Mouse (Mus musculus) hindbrain, embryonic 16.5 days (tissue): ENCODE measurements around the gene Rapgef1. TPM values are rescaled to one million over a fixed set of nuclear protein-coding genes. Genes with fewer than 3 reads are reported as not detected.
"Not testable (repeated sequence)": the region's sequence is repeated elsewhere in the genome, so short reads cannot be mapped to it uniquely, and the experiment has no call there.

Experiments
- ATAC-seq: fragments of 200-750 bp; cut with Nextera tagmentation; 2 replicates; pipeline ENCODE4 v1.8.0; 2017; ENCODE audit warnings: moderate TSS enrichment, moderate library complexity
- H3K27ac ChIP-seq: fragments of 300-500 bp; sonication (generic); 2 replicates; pipeline ENCODE4 v1.5.1; 2014; ENCODE audit warnings: low read depth, mild to moderate bottlenecking, control low read depth, low read length, moderate library complexity
- H3K27me3 ChIP-seq: fragments of 300-500 bp; sonication (generic); replicated peaks from 2 replicates; pipeline ENCODE4 v1.6.1; 2014; ENCODE audit warnings: low read length; ENCODE audit not compliant: control insufficient read depth, insufficient read depth
- H3K36me3 ChIP-seq: fragments of 300-500 bp; sonication (generic); 2 replicates; pipeline ENCODE4 v1.6.1; 2014; ENCODE audit warnings: mild to moderate bottlenecking, low read length, moderate library complexity, mixed read lengths; ENCODE audit not compliant: control insufficient read depth, insufficient read depth
- H3K4me1 ChIP-seq: fragments of 300-500 bp; sonication (generic); 2 replicates; pipeline ENCODE4 v1.6.1; 2014; ENCODE audit warnings: low read depth, low read length; ENCODE audit not compliant: control insufficient read depth, insufficient read depth
- H3K4me2 ChIP-seq: fragments of 300-500 bp; sonication (generic); 2 replicates; pipeline ENCODE4 v1.6.1; 2014; ENCODE audit warnings: mild to moderate bottlenecking, low read length, control low read depth, moderate library complexity
- H3K4me3 ChIP-seq: fragments of 300-500 bp; sonication (generic); 2 replicates; pipeline ENCODE4 v1.5.1; 2014; ENCODE audit warnings: mild to moderate bottlenecking, low read length, control low read depth, moderate library complexity
- H3K9ac ChIP-seq: fragments of 300-500 bp; sonication (generic); 2 replicates; pipeline ENCODE4 v1.6.1; 2014; ENCODE audit warnings: low read depth, mild to moderate bottlenecking, control low read depth, low read length, moderate library complexity
- H3K9me3 ChIP-seq: fragments of 300-500 bp; sonication (generic); 2 replicates; pipeline ENCODE4 v1.6.1; 2014; ENCODE audit warnings: mild to moderate bottlenecking, low read length, moderate library complexity; ENCODE audit not compliant: control insufficient read depth
- WGBS: fragments of 180-500 bp; shearing (Covaris S2); extraction: QIAGEN DNeasy Blood & Tissue Kit; methylation state at CpG from one replicate; pipeline ENCODE4 v1.1.7; 2014; 5-methylcytosine and 5-hydroxymethylcytosine counted together
- polyA plus RNA-seq: library from polyadenylated mRNA; unstranded; fragments of >200 nt; fragmentation: Nextera tagmentation; extraction: Ambion mirVana; gene quantifications from 2 replicates; pipeline ENCODE4 v1.2.1, GENCODE M21; 2015

Rapgef1 gene
- polyA plus RNA-seq, 1 experiment from 2014 or later: 14.8 TPM

DNA sequence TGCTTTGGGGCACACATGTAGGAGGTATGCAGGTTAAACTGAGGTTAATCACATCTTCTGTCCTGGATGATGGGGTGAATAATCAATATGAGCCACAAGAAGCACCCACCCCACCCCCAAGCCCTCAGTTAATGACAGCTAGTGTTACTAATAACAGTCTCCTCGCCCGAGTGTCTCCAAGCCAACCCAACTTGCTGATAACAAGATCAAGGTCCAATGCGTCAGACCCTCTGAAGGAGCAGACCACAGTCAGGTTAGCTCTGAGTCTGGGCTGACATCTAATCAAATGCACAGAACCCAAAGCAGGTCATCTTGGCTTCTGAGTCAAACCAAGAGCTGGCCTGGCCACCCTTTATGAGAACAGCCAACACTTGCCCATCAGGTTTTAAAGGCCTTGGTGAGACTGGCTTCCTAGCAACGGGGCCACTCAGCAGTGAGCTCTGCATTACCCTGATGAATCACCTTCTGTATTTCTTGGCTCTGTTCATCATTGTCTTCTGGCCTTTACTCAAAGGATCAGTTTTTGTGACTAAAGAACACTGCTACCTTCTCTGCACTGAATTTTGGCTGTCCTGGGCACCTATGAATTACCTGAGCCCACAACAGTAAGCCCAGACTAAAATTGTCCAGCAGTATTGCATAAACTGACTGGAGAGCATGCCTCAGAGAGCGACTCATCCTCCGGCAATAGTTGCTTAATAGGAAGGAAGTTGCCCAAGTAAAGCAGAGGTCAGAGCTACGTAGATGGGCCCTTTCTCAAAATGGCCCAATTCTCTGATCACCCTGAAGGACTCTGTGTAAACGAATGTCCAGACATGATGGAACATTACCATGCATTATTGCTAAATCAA lies 152.3 kb downstream of the Rapgef1 start:
- WGBS: 90% methylated on average over 8 of the region's 8 CpGs

DNA sequence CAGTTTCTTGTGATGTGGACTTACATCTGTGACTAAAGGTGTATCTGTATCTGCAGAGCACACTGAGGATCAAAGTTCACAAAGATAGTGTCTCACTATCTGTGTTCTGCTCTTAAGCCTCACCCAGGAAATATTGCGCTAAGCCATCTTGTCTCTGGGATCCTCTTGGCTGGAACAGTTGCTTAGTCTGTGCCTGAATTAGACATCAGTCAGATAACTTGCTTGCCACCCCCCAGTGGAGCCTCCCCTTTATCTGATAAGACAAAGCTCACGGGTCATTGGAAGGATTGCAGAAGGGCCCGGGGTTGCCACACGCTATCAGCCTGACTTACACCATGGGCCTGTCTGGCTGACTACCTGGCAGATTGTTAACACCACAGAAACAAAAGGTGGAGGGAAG lies 153.8 kb downstream of the Rapgef1 start:
- H3K4me1 ChIP-seq: no peaks in the 10 kb centered on the region
- H3K9ac ChIP-seq: no peak overlapping the region
- no peaks in the 10 kb centered on the region for H3K27me3 ChIP-seq
- no peaks in the 10 kb centered on the region for H3K9me3 ChIP-seq
- WGBS: 100% methylated on average over 4 of the region's 4 CpGs
- H3K4me3 ChIP-seq: no peak overlapping the region
- H3K36me3 ChIP-seq: peaks cover 24% of the 10 kb centered on the region
- ATAC-seq: no peak
- no peak overlapping the region for H3K27ac ChIP-seq
- H3K4me2 ChIP-seq: no peak overlapping the region

More for the DNA sequence above, 152.3 kb downstream of the Rapgef1 start:
- no peak overlapping the region for H3K9ac ChIP-seq
- H3K4me3 ChIP-seq: no peak overlapping the region
- H3K4me2 ChIP-seq: no peak overlapping the region
- no peaks in the 10 kb centered on the region for H3K9me3 ChIP-seq
- peaks cover 10% of the 10 kb centered on the region for H3K36me3 ChIP-seq
- no peak overlapping the region for H3K27ac ChIP-seq
- no peaks in the 10 kb centered on the region for H3K27me3 ChIP-seq
- ATAC-seq: no peak
- no peaks in the 10 kb centered on the region for H3K4me1 ChIP-seq

- H3K27ac ChIP-seq, H3K27me3 ChIP-seq, ATAC-seq, H3K4me1 ChIP-seq, H3K4me2 ChIP-seq, H3K4me3 ChIP-seq, H3K9ac ChIP-seq, H3K9me3 ChIP-seq: not testable (repeated sequence)
- peaks cover 60% of the 10 kb centered on the region for H3K36me3 ChIP-seq
- 95% methylated on average over 2 of the region's 2 CpGs for WGBS
Measured at GRCm38 (mm10) chr2:29781256-29781655, 161.7 kb downstream of the Rapgef1 start.

- Histone ChIP-seq H3K36me3 (peaks cover 37% of the 10 kb centered on the region), H3K4me1 (peaks cover 14% of the 10 kb centered on the region), H3K27ac (no peak overlapping the region), H3K9ac (no peak overlapping the region), H3K4me2 (no peak overlapping the region), H3K27me3 (no peaks in the 10 kb centered on the region), H3K9me3 (peaks cover 3% of the 10 kb centered on the region; the same call in 1 of the 2 replicates), H3K4me3 (no peak overlapping the region)
- no peak for ATAC-seq
- 73% methylated on average over 4 of the region's 4 CpGs for WGBS
Measured at GRCm38 (mm10) chr2:29784290-29784689, 164.8 kb downstream of the Rapgef1 start.

DNA sequence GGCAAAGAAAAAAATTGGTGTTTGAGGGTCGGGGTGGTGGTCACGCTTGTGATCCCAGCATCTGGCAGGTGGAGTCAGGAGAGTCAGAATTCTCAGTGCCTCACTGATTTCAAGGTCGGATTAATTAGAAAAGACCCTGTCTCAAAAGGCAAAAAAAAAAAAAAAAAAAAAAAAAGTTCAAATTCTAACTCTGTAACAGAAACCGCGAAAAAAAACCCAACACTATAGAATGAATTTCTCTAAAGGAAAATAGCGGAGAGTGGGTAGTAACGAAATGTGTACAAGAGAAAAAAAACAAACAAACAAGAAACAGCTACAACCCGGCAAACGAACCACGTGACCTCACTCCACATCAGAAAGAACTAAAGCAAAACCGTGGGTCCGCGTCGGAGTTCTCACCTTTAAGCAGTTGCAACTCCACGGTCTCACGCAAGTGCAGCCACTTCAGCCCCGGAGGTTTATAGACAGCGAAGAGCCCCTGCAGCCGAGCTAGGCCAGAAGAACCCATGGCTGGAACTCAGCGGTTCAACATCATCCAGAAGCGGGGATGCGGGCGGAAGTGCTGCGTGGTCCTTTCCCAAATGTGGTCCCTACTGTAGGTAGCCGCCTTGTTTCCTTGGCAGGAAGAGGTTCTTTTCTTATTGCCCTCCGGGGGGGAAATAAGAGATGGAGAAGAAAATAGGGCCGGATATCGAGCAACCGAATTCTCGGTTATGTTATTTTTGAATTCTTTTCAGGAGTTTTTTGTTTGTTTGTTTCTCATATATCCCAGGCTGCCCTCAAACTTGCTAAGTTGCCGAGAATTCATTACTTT lies 167.8 kb downstream of the Rapgef1 start, which contains the start of gene Coq4:
Gene Coq4 (plus strand): TSS at position 390 of the 814 bp plus-strand sequence.
- Histone ChIP-seq H3K9me3 (no peaks in the 10 kb centered on the region), H3K36me3 (peaks cover 28% of the 10 kb centered on the region), H3K27ac (peak within 1 kb of the TSS; percentile 60), H3K9ac (peak within 1 kb of the TSS; percentile 74), H3K4me1 (peaks cover 15% of the 10 kb centered on the region), H3K4me2 (peak within 1 kb of the TSS; percentile 64), H3K4me3 (peak within 1 kb of the TSS; percentile 57), H3K27me3 (no peaks in the 10 kb centered on the region)
- WGBS: 2% methylated on average over 31 of the region's 31 CpGs
- ATAC-seq: peak; percentile 86

GRCm38 (mm10) chr2:29787937-29788681 lies 168.6 kb downstream of the Rapgef1 start, which contains the start of gene Trub2:
Trub2 (minus strand) TSS chr2:29788502.
- peak; percentile 87 for ATAC-seq
- Histone ChIP-seq H3K4me1 (peaks cover 15% of the 10 kb centered on the region), H3K9me3 (no peaks in the 10 kb centered on the region), H3K27ac (peak within 1 kb of the TSS; percentile 60), H3K36me3 (peaks cover 20% of the 10 kb centered on the region), H3K4me3 (peak within 1 kb of the TSS; percentile 57), H3K4me2 (peak within 1 kb of the TSS; percentile 64), H3K9ac (peak within 1 kb of the TSS; percentile 74), H3K27me3 (no peaks in the 10 kb centered on the region)
- under 1% methylated on average over 45 of the region's 45 CpGs for WGBS

Other genes starting within 250 kb of the Rapgef1 start
- gene Gm13420, start 132.0 kb downstream of the Rapgef1 start, polyA plus RNA-seq: 0.15 and 0.38 TPM in 2 replicates
- gene Gm13547, start 139.6 kb downstream of the Rapgef1 start, polyA plus RNA-seq: not detected in 2 replicates
- gene Coq4, start 167.8 kb downstream of the Rapgef1 start, polyA plus RNA-seq: 44.0 and 48.6 TPM in 2 replicates
- gene Trub2, start 168.8 kb downstream of the Rapgef1 start, polyA plus RNA-seq: 32.5 and 34.2 TPM in 2 replicates
- 45.9 and 47.9 TPM in 2 replicates for gene Slc27a4, start 182.9 kb downstream of the Rapgef1 start, polyA plus RNA-seq
- 27.4 and 31.4 TPM in 2 replicates for gene Urm1, start 200.4 kb downstream of the Rapgef1 start, polyA plus RNA-seq
- 22.6 and 25.8 TPM in 2 replicates for gene Cercam, start 249.4 kb downstream of the Rapgef1 start, polyA plus RNA-seq